Mouse (Mus musculus) ES-E14 (cell line): ENCODE measurements around the gene Dbt.

Experiments
- CHD2 ChIP-seq: IDR thresholded peaks from 2 replicates; pipeline ENCODE4 v1.6.1; 2014; ENCODE audit warnings: mild to moderate bottlenecking, low read depth, low read length, inconsistent platforms
- HCFC1 ChIP-seq: IDR thresholded peaks from 2 replicates; pipeline ENCODE4 v1.6.1; 2012; ENCODE audit warnings: low read length, inconsistent platforms, borderline replicate concordance; ENCODE audit not compliant: insufficient read depth
- MAFK ChIP-seq: IDR thresholded peaks from 2 replicates; pipeline ENCODE4 v1.6.1; 2014; ENCODE audit warnings: mild to moderate bottlenecking, low read depth, low read length, inconsistent platforms; ENCODE audit not compliant: insufficient read depth
- ZC3H11A ChIP-seq: IDR thresholded peaks from 2 replicates; pipeline ENCODE4 v1.6.1; 2012; ENCODE audit warnings: low read depth, mild to moderate bottlenecking, inconsistent platforms, low read length, borderline replicate concordance
- ZNF384 ChIP-seq: IDR thresholded peaks from 2 replicates; pipeline ENCODE4 v1.6.1; 2012; ENCODE audit warnings: low read depth, low read length, inconsistent platforms

- TF ChIP-seq HCFC1 = no peak
- TF ChIP-seq ZNF384 = no peak
- TF ChIP-seq MAFK = no peak
- TF ChIP-seq ZC3H11A = no peak
- TF ChIP-seq CHD2 = no peak
These were observed 17.2 kb upstream of the Dbt start for GRCm38 (mm10) chr3:116495671-116496070.
